Mouse (Mus musculus) CH12.LX (cell line): ENCODE measurements around the gene Rasa3.

ENCODE experiments used
- CTCF ChIP-seq, 2 experiments: IDR thresholded peaks in 1 of 2; conservative IDR thresholded peaks in 1 of 2; 2 replicates each; pipeline ENCODE4 v1.5.1; 2011 to 2012; ENCODE audit warnings: low read depth in 2 of 2, low read length in 2 of 2, improper control_type of control experiment in 1 of 2, inconsistent platforms in 1 of 2, mild to moderate bottlenecking in 1 of 2, moderate library complexity in 1 of 2
- EP300 ChIP-seq: IDR thresholded peaks from 2 replicates; pipeline ENCODE4 v1.6.1; 2011; ENCODE audit warnings: low read length, improper control_type of control experiment
- GABPA ChIP-seq: IDR thresholded peaks from 2 replicates; pipeline ENCODE4 v1.6.1; 2012; ENCODE audit warnings: low read depth, low read length, improper control_type of control experiment, inconsistent platforms; ENCODE audit not compliant: insufficient replicate concordance
- HCFC1 ChIP-seq: IDR thresholded peaks from 2 replicates; pipeline ENCODE4 v1.6.1; 2012; ENCODE audit warnings: low read depth, mild to moderate bottlenecking, inconsistent platforms, low read length, improper control_type of control experiment
- MAFK ChIP-seq: IDR thresholded peaks from 2 replicates; pipeline ENCODE4 v1.6.1; 2011; ENCODE audit warnings: low read length, improper control_type of control experiment; ENCODE audit not compliant: insufficient replicate concordance
- MAZ ChIP-seq: IDR thresholded peaks from 2 replicates; pipeline ENCODE4 v1.6.1; 2012; ENCODE audit warnings: low read depth, mild to moderate bottlenecking, inconsistent platforms, low read length, improper control_type of control experiment, moderate library complexity
- MXI1 ChIP-seq: IDR thresholded peaks from 2 replicates; pipeline ENCODE4 v1.6.1; 2011; ENCODE audit warnings: mild to moderate bottlenecking, low read depth, low read length, improper control_type of control experiment
- MYC ChIP-seq: IDR thresholded peaks from 2 replicates; pipeline ENCODE4 v1.6.1; 2011; ENCODE audit warnings: low read depth, mild to moderate bottlenecking, improper control_type of control experiment, low read length
- POLR2A ChIP-seq: IDR thresholded peaks from 2 replicates; pipeline ENCODE4 v1.6.1; 2011; ENCODE audit warnings: low read depth, mild to moderate bottlenecking, improper control_type of control experiment, low read length
- POLR2AphosphoS2 ChIP-seq: IDR thresholded peaks from 2 replicates; pipeline ENCODE4 v1.6.1; 2011; ENCODE audit warnings: low read depth, low read length, improper control_type of control experiment
- RAD21 ChIP-seq: IDR thresholded peaks from 2 replicates; pipeline ENCODE4 v1.6.1; 2011; ENCODE audit warnings: low read depth, mild to moderate bottlenecking, low read length, improper control_type of control experiment, moderate library complexity
- RCOR1 ChIP-seq: conservative IDR thresholded peaks from 2 replicates; pipeline ENCODE4 v1.6.1; 2012; ENCODE audit warnings: low read depth, mild to moderate bottlenecking, inconsistent platforms, low read length, improper control_type of control experiment
- USF1 ChIP-seq: IDR thresholded peaks from 2 replicates; pipeline ENCODE4 v1.6.1; 2014; ENCODE audit warnings: low read depth, mild to moderate bottlenecking, inconsistent platforms, low read length, improper control_type of control experiment
- ZNF384 ChIP-seq: IDR thresholded peaks from 2 replicates; pipeline ENCODE4 v1.6.1; 2012; ENCODE audit warnings: low read depth, low read length, improper control_type of control experiment, inconsistent platforms

- TF ChIP-seq EP300: no peak
- no peak for TF ChIP-seq CTCF (conservative IDR thresholded peaks at IDR 0.05 in 1 of 2, IDR thresholded peaks at IDR 0.05 in 1 of 2; ENCODE audit: low read depth in 2 of 2, low read length in 2 of 2)
- no peak for TF ChIP-seq POLR2AphosphoS2
- no peak for TF ChIP-seq MXI1
- no peak for TF ChIP-seq POLR2A
- no peak for TF ChIP-seq MAFK
- TF ChIP-seq USF1: no peak
- TF ChIP-seq RAD21: no peak
- TF ChIP-seq ZNF384: no peak
- TF ChIP-seq HCFC1: no peak
- TF ChIP-seq MAZ: no peak
- TF ChIP-seq GABPA: no peak
- TF ChIP-seq MYC: no peak
- no peak for TF ChIP-seq RCOR1
Observed at GRCm38 (mm10) chr8:13704301-13704700, 26.9 kb upstream of the Rasa3 start.
